ENCODE assay signal across 18 mouse cellular contexts in the genomic region with DNA sequence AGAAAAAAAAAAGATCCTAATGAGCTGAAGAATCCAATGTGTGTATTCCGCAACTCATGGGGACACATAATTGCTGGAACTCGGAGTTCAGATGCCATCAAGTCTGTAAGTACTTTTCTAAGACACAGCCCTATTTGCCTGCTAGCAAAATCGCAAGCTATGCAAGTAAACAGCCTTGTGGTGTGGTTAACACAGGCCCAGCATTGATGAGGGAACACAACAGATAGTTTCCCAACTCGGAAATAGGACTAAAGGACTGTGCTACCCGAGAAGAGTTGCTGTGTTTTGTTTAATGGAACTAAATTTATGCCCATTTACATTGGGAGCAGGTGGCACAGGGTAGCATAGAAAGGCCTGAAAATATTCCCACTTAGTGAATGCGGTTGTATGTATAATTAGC.
DNase-seq lines count a peak whose midpoint lies in the region; ATAC-seq and TF ChIP-seq lines count a peak whose summit lies in the region.
"Had no signal": no experiment of that assay in that cellular context is flagged by ENCODE, and none has a peak within 500 bp of the region (broad histone marks: within the 10 kb centered on the region; RNA-seq: fewer than 3 reads in every experiment).

No protein-coding gene starts in this region.

- H3K27ac ChIP-seq in forebrain, embryonic 13.5 days = peak overlapping the region; percentile 63
- H3K27ac ChIP-seq in forebrain, embryonic 11.5 days (ENCODE audit: low read depth, low read length) = no peak overlapping the region
- H3K27ac ChIP-seq in hindbrain, embryonic 13.5 days = 0 out of 2 replicates have a peak overlapping the region, but pooled peaks have one; percentile 3
- no peak overlapping the region for H3K27ac ChIP-seq in hindbrain, embryonic 16.5 days (ENCODE audit: low read depth, low read length)
- H3K27ac ChIP-seq in CH12.LX (ENCODE audit: insufficient read depth, low read depth) = peak overlapping the region; percentile 13; the same call in 1 of the 2 replicates
- H3K27ac ChIP-seq in forebrain, embryonic 16.5 days (ENCODE audit: low read length) = no peak overlapping the region
- H3K27ac ChIP-seq: embryonic facial prominence, embryonic 15.5 days; hindbrain, embryonic 14.5 days; limb, embryonic 13.5 days; liver, embryonic 13.5 days had no signal

- whole genome bisulfite sequencing in forebrain, embryonic 13.5 days = 49% methylated on average over 6 of the region's 6 CpGs
- WGBS in forebrain, embryonic 11.5 days = 71% methylated on average over 6 of the region's 6 CpGs
- WGBS in hindbrain, embryonic 13.5 days = 59% methylated on average over 6 of the region's 6 CpGs
- 56% methylated on average over 6 of the region's 6 CpGs for WGBS in hindbrain, embryonic 16.5 days
- WGBS in forebrain, embryonic 16.5 days = 41% methylated on average over 6 of the region's 6 CpGs

- H3K27me3 ChIP-seq in forebrain, embryonic 13.5 days = no peaks in the 10 kb centered on the region
- no peaks in the 10 kb centered on the region for H3K27me3 ChIP-seq in forebrain, embryonic 11.5 days (ENCODE audit: control insufficient read depth, insufficient read depth, low read length)
- no peaks in the 10 kb centered on the region for H3K27me3 ChIP-seq in hindbrain, embryonic 13.5 days
- H3K27me3 ChIP-seq in hindbrain, embryonic 16.5 days (replicated peaks; ENCODE audit: control insufficient read depth, insufficient read depth, low read length) = no peaks in the 10 kb centered on the region
- no peaks in the 10 kb centered on the region for H3K27me3 ChIP-seq in CH12.LX (replicated peaks)
- no peaks in the 10 kb centered on the region for H3K27me3 ChIP-seq in forebrain, embryonic 16.5 days (replicated peaks; ENCODE audit: control insufficient read depth, insufficient read depth, low read length)
- H3K27me3 ChIP-seq: embryonic facial prominence, embryonic 15.5 days; limb, embryonic 13.5 days; liver, embryonic 13.5 days had no signal

- dilution Hi-C loops in CH12.LX (cut with MboI; ENCODE audit: extremely low pct_ligation_motif_present, extremely low pct_unique_long_range_greater_than_20kb, low sequenced_read_pairs) = no loop called here

- no peak for TF ChIP-seq RAD21 in CH12.LX (IDR thresholded peaks at IDR 0.05; ENCODE audit: low read depth, low read length)

- intact Hi-C loops in left cerebral cortex, postnatal 10 days (cut with DNase I) = no loop called here

- DNase-seq in forebrain, embryonic 11.5 days (ENCODE audit: low spot score) = no peak
- DNase-seq in CH12.LX (ENCODE audit: extremely low read depth) = no peak
- DNase-seq in adrenal gland, postnatal 4 days (ENCODE audit: low spot score in 2 of 2) = no peak
- DNase-seq in left cerebral cortex, postnatal 10 days (ENCODE audit: extremely low spot score in 1 of 2, low spot score in 2 of 2) = no peak
- DNase-seq: cerebellum, adult 9-11 months; gastrocnemius, postnatal 36 days; liver, embryonic 13.5 days; lung, adult 2 months; lung, postnatal 14 days; midbrain, embryonic 14.5 days had no signal

- TF ChIP-seq POLR2A in CH12.LX (IDR thresholded peaks at IDR 0.05; ENCODE audit: low read depth, low read length) = no peak

- peaks cover 33% of the 10 kb centered on the region for H3K4me1 ChIP-seq in forebrain, embryonic 13.5 days
- no peaks in the 10 kb centered on the region for H3K4me1 ChIP-seq in forebrain, embryonic 11.5 days (replicated peaks; ENCODE audit: control insufficient read depth, insufficient read depth, low read length)
- H3K4me1 ChIP-seq in hindbrain, embryonic 13.5 days (replicated peaks) = peaks cover 29% of the 10 kb centered on the region
- peaks cover 3% of the 10 kb centered on the region; the same call in 1 of the 2 replicates for H3K4me1 ChIP-seq in hindbrain, embryonic 16.5 days (ENCODE audit: control insufficient read depth, insufficient read depth, low read depth, low read length)
- peaks cover 16 to 59% of the 10 kb centered on the region in 2 experiments for H3K4me1 ChIP-seq in CH12.LX (ENCODE audit: control insufficient read depth in 1 of 2, insufficient read depth in 2 of 2)
- H3K4me1 ChIP-seq in forebrain, embryonic 16.5 days (replicated peaks; ENCODE audit: control insufficient read depth, insufficient read depth, low read length) = peaks cover 16% of the 10 kb centered on the region

- in situ Hi-C loops in CH12.LX (cut with MboI; ENCODE audit: low pct_ligation_motif_present, low pct_unique_long_range_greater_than_20kb, low sequenced_read_pairs) = no loop called here

- H3K4me2 ChIP-seq in forebrain, embryonic 13.5 days = no peak overlapping the region
- no peak overlapping the region for H3K4me2 ChIP-seq in forebrain, embryonic 11.5 days (ENCODE audit: low read depth, low read length, severe bottlenecking)
- H3K4me2 ChIP-seq in hindbrain, embryonic 13.5 days = no peak overlapping the region
- H3K4me2 ChIP-seq in hindbrain, embryonic 16.5 days (ENCODE audit: low read length) = no peak overlapping the region
- H3K4me2 ChIP-seq in CH12.LX (ENCODE audit: insufficient read depth, low read depth, poor library complexity, severe bottlenecking) = no peak overlapping the region
- H3K4me2 ChIP-seq in forebrain, embryonic 16.5 days (ENCODE audit: low read length) = no peak overlapping the region
- H3K4me2 ChIP-seq: embryonic facial prominence, embryonic 15.5 days; hindbrain, embryonic 14.5 days; limb, embryonic 13.5 days; liver, embryonic 13.5 days had no signal

- no peaks in the 10 kb centered on the region for H3K36me3 ChIP-seq in forebrain, embryonic 13.5 days (ENCODE audit: poor library complexity, severe bottlenecking)
- no peaks in the 10 kb centered on the region for H3K36me3 ChIP-seq in forebrain, embryonic 11.5 days (ENCODE audit: control insufficient read depth, insufficient read depth, low read length)
- H3K36me3 ChIP-seq in hindbrain, embryonic 13.5 days = no peaks in the 10 kb centered on the region
- H3K36me3 ChIP-seq in hindbrain, embryonic 16.5 days (ENCODE audit: control insufficient read depth, insufficient read depth, low read length) = no peaks in the 10 kb centered on the region
- H3K36me3 ChIP-seq in CH12.LX (replicated peaks in 1 of 2; ENCODE audit: control insufficient read depth in 1 of 2, insufficient read depth in 1 of 2, low read length in 1 of 2) = peaks cover 16 to 79% of the 10 kb centered on the region in 2 experiments
- no peaks in the 10 kb centered on the region for H3K36me3 ChIP-seq in forebrain, embryonic 16.5 days (ENCODE audit: control insufficient read depth, insufficient read depth)
- H3K36me3 ChIP-seq: embryonic facial prominence, embryonic 15.5 days; heart, embryonic 10.5 days; limb, embryonic 13.5 days; liver, embryonic 13.5 days had no signal

- no peak for TF ChIP-seq CTCF in CH12.LX (conservative IDR thresholded peaks at IDR 0.05 in 1 of 2, IDR thresholded peaks at IDR 0.05 in 1 of 2; ENCODE audit: low read depth in 2 of 2, low read length in 2 of 2)

- H3K79me2 ChIP-seq in CH12.LX (replicated peaks; ENCODE audit: control insufficient read depth, extremely low read depth, insufficient read depth, poor library complexity, severe bottlenecking) = no peaks in the 10 kb centered on the region

- ATAC-seq in forebrain, embryonic 13.5 days = peak; percentile 39; the same call in 1 of the 2 replicates
- ATAC-seq in forebrain, embryonic 11.5 days (replicated peaks; ENCODE audit: low FRiP score) = no peak
- no peak for ATAC-seq in hindbrain, embryonic 13.5 days (ENCODE audit: low FRiP score)
- ATAC-seq in hindbrain, embryonic 16.5 days = no peak
- peak; percentile 9; the same call in 1 of the 2 replicates for ATAC-seq in forebrain, embryonic 16.5 days

- H3K9me3 ChIP-seq in forebrain, embryonic 13.5 days (replicated peaks) = no peaks in the 10 kb centered on the region
- no peaks in the 10 kb centered on the region for H3K9me3 ChIP-seq in forebrain, embryonic 11.5 days (ENCODE audit: control insufficient read depth, low read length)
- H3K9me3 ChIP-seq in hindbrain, embryonic 13.5 days = no peaks in the 10 kb centered on the region
- H3K9me3 ChIP-seq in hindbrain, embryonic 16.5 days (ENCODE audit: control insufficient read depth, low read length) = no peaks in the 10 kb centered on the region
- no peaks in the 10 kb centered on the region for H3K9me3 ChIP-seq in CH12.LX (replicated peaks; ENCODE audit: low read length)
- no peaks in the 10 kb centered on the region for H3K9me3 ChIP-seq in forebrain, embryonic 16.5 days (ENCODE audit: control insufficient read depth, low read length)
- H3K9me3 ChIP-seq: embryonic facial prominence, embryonic 15.5 days; heart, embryonic 10.5 days; limb, embryonic 13.5 days; liver, embryonic 13.5 days had no signal

- H3K4me3 ChIP-seq in forebrain, embryonic 13.5 days = no peak overlapping the region
- H3K4me3 ChIP-seq in forebrain, embryonic 11.5 days (ENCODE audit: low read depth, low read length) = no peak overlapping the region
- no peak overlapping the region for H3K4me3 ChIP-seq in hindbrain, embryonic 13.5 days
- no peak overlapping the region for H3K4me3 ChIP-seq in hindbrain, embryonic 16.5 days (ENCODE audit: low read length)
- H3K4me3 ChIP-seq in CH12.LX (replicated peaks in 1 of 3; ENCODE audit: low read depth in 2 of 3, low read length in 2 of 3, poor library complexity in 1 of 3) = no peak overlapping the region
- H3K4me3 ChIP-seq in forebrain, embryonic 16.5 days (replicated peaks; ENCODE audit: low read length) = no peak overlapping the region
- H3K4me3 ChIP-seq: embryonic facial prominence, embryonic 15.5 days; heart, embryonic 10.5 days; limb, embryonic 13.5 days; liver, embryonic 13.5 days had no signal

- no peak overlapping the region for H3K9ac ChIP-seq in forebrain, embryonic 13.5 days
- H3K9ac ChIP-seq in forebrain, embryonic 11.5 days (ENCODE audit: low read length) = no peak overlapping the region
- no peak overlapping the region for H3K9ac ChIP-seq in hindbrain, embryonic 13.5 days
- H3K9ac ChIP-seq in hindbrain, embryonic 16.5 days (ENCODE audit: low read depth, low read length) = no peak overlapping the region
- no peak overlapping the region for H3K9ac ChIP-seq in CH12.LX (ENCODE audit: insufficient read depth, low read depth)
- H3K9ac ChIP-seq in forebrain, embryonic 16.5 days (replicated peaks; ENCODE audit: low read depth, low read length) = no peak overlapping the region
- H3K9ac ChIP-seq: embryonic facial prominence, embryonic 15.5 days; hindbrain, embryonic 14.5 days; limb, embryonic 13.5 days; liver, embryonic 13.5 days had no signal

- TF ChIP-seq EP300 in CH12.LX (IDR thresholded peaks at IDR 0.05; ENCODE audit: low read length) = no peak

TF ChIP-seq in CH12.LX, 34 proteins besides CTCF, POLR2A, EP300 and RAD21:
- no peak for TF ChIP-seq SMC3 (IDR thresholded peaks at IDR 0.05; ENCODE audit: low read depth, low read length)
- no peak for TF ChIP-seq HCFC1 (IDR thresholded peaks at IDR 0.05; ENCODE audit: low read depth, low read length)
- TF ChIP-seq CHD1 (IDR thresholded peaks at IDR 0.05; ENCODE audit: low read depth, low read length) = no peak
- TF ChIP-seq SIN3A (IDR thresholded peaks at IDR 0.05; ENCODE audit: low read length) = no peak
- TF ChIP-seq USF2 (conservative IDR thresholded peaks at IDR 0.05; ENCODE audit: low read depth, low read length) = no peak
- no peak for TF ChIP-seq ELF1 (IDR thresholded peaks at IDR 0.05; ENCODE audit: low read depth, low read length)

Comparison
In these comparisons a context has a peak if more than half of its experiments do, and no peak if none do; other contexts are left out.
1. ATAC-seq: peak in forebrain, embryonic 13.5 days (single experiment) and forebrain, embryonic 16.5 days (single experiment); none in forebrain, embryonic 11.5 days (single experiment), hindbrain, embryonic 13.5 days (single experiment) and hindbrain, embryonic 16.5 days (single experiment).
2. H3K27ac ChIP-seq: peak in forebrain, embryonic 13.5 days (single experiment), hindbrain, embryonic 13.5 days (single experiment) and CH12.LX (single experiment); none in forebrain, embryonic 11.5 days (single experiment), hindbrain, embryonic 16.5 days (single experiment) and forebrain, embryonic 16.5 days (single experiment).